Comparison of ENCODE assay signal across 8 mouse cellular contexts in the genomic region with DNA sequence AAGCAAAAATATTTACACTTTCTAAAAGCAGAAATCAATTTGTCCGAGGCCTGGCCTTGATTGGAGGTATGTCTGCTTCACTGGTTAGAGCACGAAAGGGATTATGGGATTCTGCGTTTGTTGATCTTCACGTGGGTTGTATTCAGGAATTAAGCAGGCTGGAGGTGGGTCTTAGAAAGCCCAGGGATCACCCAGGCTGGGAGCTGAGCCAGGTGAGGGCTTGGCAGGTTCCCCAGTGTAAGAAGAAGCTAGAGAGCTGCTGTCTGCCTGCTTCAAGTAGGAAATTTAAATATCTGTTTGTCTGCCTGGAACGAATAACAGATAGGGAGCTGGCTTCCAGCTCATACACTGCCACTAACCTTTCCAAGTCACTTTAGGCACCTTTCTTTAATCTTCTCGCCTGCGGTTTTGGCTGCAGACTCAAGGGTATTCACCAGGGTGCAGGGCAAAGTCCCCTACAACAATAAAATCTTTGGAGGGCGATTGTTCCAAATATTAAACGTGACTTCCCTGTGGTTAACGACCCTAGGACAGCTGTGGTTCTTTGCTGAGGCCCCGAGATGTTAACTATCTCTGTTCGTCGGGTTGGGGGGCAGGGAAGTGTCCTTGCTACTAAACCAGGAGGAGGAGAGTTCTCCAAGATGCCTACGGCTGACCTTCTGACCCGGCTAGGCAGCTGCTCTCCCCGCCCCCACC.
DNase-seq lines count a peak whose midpoint lies in the region; ATAC-seq and TF ChIP-seq lines count a peak whose summit lies in the region.

No protein-coding gene starts in this region.

- ATAC-seq in intestine, postnatal 0 days = peak; percentile 37
- no peak for ATAC-seq in liver, embryonic 15.5 days (ENCODE audit: insufficient read depth)

- H3K4me2 ChIP-seq in intestine, postnatal 0 days (replicated peaks; ENCODE audit: low read depth) = peak overlapping the region; percentile 64
- H3K4me2 ChIP-seq in liver, embryonic 15.5 days = peak overlapping the region; percentile 45

- H3K4me1 ChIP-seq in intestine, postnatal 0 days (replicated peaks; ENCODE audit: control insufficient read depth, insufficient read depth, low read length) = peaks cover 13% of the 10 kb centered on the region; the same call in 1 of the 2 replicates
- no peaks in the 10 kb centered on the region for H3K4me1 ChIP-seq in liver, embryonic 15.5 days (replicated peaks)

- DNase-seq in left cerebral cortex, postnatal 4 days = peak; percentile 46
- no peak for DNase-seq in left cerebral cortex, adult 2 months (ENCODE audit: extremely low spot score in 1 of 2, low spot score in 2 of 2)
- peak; percentile 74 to 75 for DNase-seq in heart, adult 18-20 months
- peak; percentile 43 for DNase-seq in ovary, adult 18-20 months (ENCODE audit: low spot score)
- no peak for DNase-seq in layer of hippocampus, postnatal 25 days (ENCODE audit: extremely low spot score in 1 of 2, low spot score in 1 of 2)
- no peak for DNase-seq in thymus, postnatal 4 days

- H3K9ac ChIP-seq in intestine, postnatal 0 days (ENCODE audit: low read depth, low read length) = no peak overlapping the region
- no peak overlapping the region for H3K9ac ChIP-seq in liver, embryonic 15.5 days

- no peaks in the 10 kb centered on the region for H3K36me3 ChIP-seq in intestine, postnatal 0 days (ENCODE audit: control insufficient read depth, insufficient read depth)
- no peaks in the 10 kb centered on the region for H3K36me3 ChIP-seq in liver, embryonic 15.5 days (replicated peaks)

- 15% methylated on average over 16 of the region's 16 CpGs for whole genome bisulfite sequencing in intestine, postnatal 0 days
- WGBS in liver, embryonic 15.5 days (ENCODE audit: insufficient replicate concordance) = 4% methylated on average over 16 of the region's 16 CpGs

- no peaks in the 10 kb centered on the region for H3K27me3 ChIP-seq in intestine, postnatal 0 days (replicated peaks; ENCODE audit: control insufficient read depth, insufficient read depth, low read length)
- H3K27me3 ChIP-seq in liver, embryonic 15.5 days = peaks cover 10% of the 10 kb centered on the region

- no peaks in the 10 kb centered on the region for H3K9me3 ChIP-seq in intestine, postnatal 0 days (ENCODE audit: control insufficient read depth)
- H3K9me3 ChIP-seq in liver, embryonic 15.5 days (replicated peaks) = no peaks in the 10 kb centered on the region

- TF ChIP-seq CTCF in left cerebral cortex, adult 2 months (IDR thresholded peaks at IDR 0.05) = no peak
- TF ChIP-seq CTCF in intestine, postnatal 0 days (IDR thresholded peaks at IDR 0.05; ENCODE audit: low read depth) = no peak

- intact Hi-C loops in left cerebral cortex, postnatal 4 days (cut with DNase I) = no loop called here
- intact Hi-C loops in left cerebral cortex, adult 2 months (cut with DNase I) = no loop called here

- H3K27ac ChIP-seq in left cerebral cortex, adult 2 months = no peak overlapping the region
- H3K27ac ChIP-seq in intestine, postnatal 0 days (ENCODE audit: low read depth, low read length) = peak overlapping the region; percentile 54; the same call in 1 of the 2 replicates
- no peak overlapping the region for H3K27ac ChIP-seq in liver, embryonic 15.5 days (replicated peaks)

- H3K4me3 ChIP-seq in left cerebral cortex, adult 2 months = no peak overlapping the region
- peak overlapping the region; percentile 31; the same call in 1 of the 2 replicates for H3K4me3 ChIP-seq in intestine, postnatal 0 days (ENCODE audit: low read depth, low read length)
- H3K4me3 ChIP-seq in liver, embryonic 15.5 days (replicated peaks) = no peak overlapping the region

Comparison
In these comparisons a context has a peak if more than half of its experiments do, and no peak if none do; other contexts are left out.
1. DNase-seq: peak in left cerebral cortex, postnatal 4 days (single experiment), heart, adult 18-20 months (2 of 2) and ovary, adult 18-20 months (single experiment); none in left cerebral cortex, adult 2 months (0 of 2), layer of hippocampus, postnatal 25 days (0 of 2) and thymus, postnatal 4 days (single experiment).